Mouse (Mus musculus): ENCODE measurements around the gene Ablim1.

- TF ChIP-seq POLR2A (IDR thresholded peaks at IDR 0.05; ENCODE audit: extremely low read depth, insufficient read depth, low read length) (no peak), CTCF (IDR thresholded peaks at IDR 0.05; ENCODE audit: low read depth, low read length) (no peak)
Measured at GRCm38 (mm10) chr19:57100753-57101446, 213.8 kb downstream of the Ablim1 start.

Measured in liver, adult 2 months (tissue).